Mouse (Mus musculus) 3T3-L1 (cell line): ENCODE measurements around the gene Tnfrsf23.
"Not testable (repeated sequence)": the region's sequence is repeated elsewhere in the genome, so short reads cannot be mapped to it uniquely, and the experiment has no call there.

Source experiments
- DNase-seq: peaks from one replicate; pipeline ENCODE4 v3.0.0-alpha.2; 2015; ENCODE audit warnings: low read depth, low spot score

Tnfrsf23 gene

GRCm38 (mm10) chr7:143685359-143686067 is at the start of gene Tnfrsf23:
Tnfrsf23 (minus strand) TSS chr7:143685872.
- peak; percentile 98 for DNase-seq

- no peak for DNase-seq
Measured at GRCm38 (mm10) chr7:143733746-143734145, 48.1 kb upstream of the Tnfrsf23 start.

- DNase-seq = no peak
Measured at GRCm38 (mm10) chr7:143729886-143730285, 44.2 kb upstream of the Tnfrsf23 start.

GRCm38 (mm10) chr7:143726396-143726795 is 40.7 kb upstream of the Tnfrsf23 start:
- DNase-seq = no peak

GRCm38 (mm10) chr7:143723841-143724240 is 38.2 kb upstream of the Tnfrsf23 start:
- no peak for DNase-seq

GRCm38 (mm10) chr7:143722646-143723045 is 37.0 kb upstream of the Tnfrsf23 start:
- DNase-seq = no peak

- DNase-seq = no peak
Measured at GRCm38 (mm10) chr7:143717811-143718210, 32.1 kb upstream of the Tnfrsf23 start.

- DNase-seq = no peak
Measured at GRCm38 (mm10) chr7:143713421-143713820, 27.7 kb upstream of the Tnfrsf23 start.

GRCm38 (mm10) chr7:143712771-143713348 is 27.2 kb upstream of the Tnfrsf23 start:
- DNase-seq = no peak

- no peak for DNase-seq
Measured at GRCm38 (mm10) chr7:143712023-143712422, 26.4 kb upstream of the Tnfrsf23 start.

GRCm38 (mm10) chr7:143711381-143711780 is 25.7 kb upstream of the Tnfrsf23 start:
- DNase-seq = no peak

- DNase-seq = no peak
Measured at GRCm38 (mm10) chr7:143709395-143709794, 23.7 kb upstream of the Tnfrsf23 start.

GRCm38 (mm10) chr7:143706697-143707438 is 21.2 kb upstream of the Tnfrsf23 start:
- peak; percentile 97 for DNase-seq

- peak; percentile 68 for DNase-seq
Measured at GRCm38 (mm10) chr7:143696140-143696539, 10.5 kb upstream of the Tnfrsf23 start.

GRCm38 (mm10) chr7:143694550-143694949 is 8.9 kb upstream of the Tnfrsf23 start:
- no peak for DNase-seq

GRCm38 (mm10) chr7:143692746-143693510 is 7.3 kb upstream of the Tnfrsf23 start:
- no peak for DNase-seq

- peak; percentile 67 for DNase-seq
Measured at GRCm38 (mm10) chr7:143691909-143692308, 6.2 kb upstream of the Tnfrsf23 start.

GRCm38 (mm10) chr7:143691181-143691580 is 5.5 kb upstream of the Tnfrsf23 start:
- peak; percentile 52 for DNase-seq

GRCm38 (mm10) chr7:143689946-143690345 is 4.3 kb upstream of the Tnfrsf23 start:
- no peak for DNase-seq

GRCm38 (mm10) chr7:143689481-143689880 is 3.8 kb upstream of the Tnfrsf23 start:
- DNase-seq = no peak

- not testable (repeated sequence) for DNase-seq
Measured at GRCm38 (mm10) chr7:143686676-143687075, 1.0 kb upstream of the Tnfrsf23 start.

GRCm38 (mm10) chr7:143686191-143686590 is 519 bp upstream of the Tnfrsf23 start:
- DNase-seq = not testable (repeated sequence)
